Mouse (Mus musculus): Measurements from ENCODE around the gene Clrn3. TPM values are rescaled to one million over a fixed set of nuclear protein-coding genes. Genes with fewer than 3 reads are reported as not detected.

Gene Clrn3
- polyA plus RNA-seq (2012; rRNA removed), result not detected in 2 replicates

DNA sequence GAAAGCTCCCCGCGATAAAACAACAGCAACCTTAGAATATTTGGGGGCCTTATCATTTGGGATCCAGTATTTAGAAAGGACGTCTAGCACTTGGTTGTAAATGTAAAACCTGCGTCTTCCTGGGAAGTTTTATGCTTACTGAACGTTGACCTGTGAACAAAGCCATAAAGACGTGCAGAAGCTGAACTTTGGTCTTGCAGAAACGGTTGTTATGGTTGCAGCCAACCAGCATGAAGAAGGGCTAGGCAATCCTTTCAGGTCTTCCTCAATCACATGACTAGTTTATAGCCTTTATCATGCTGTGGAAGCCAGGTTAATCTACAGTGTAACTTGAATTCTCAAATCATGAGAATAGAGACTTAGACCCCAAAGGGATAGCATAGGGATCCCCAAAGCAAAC, at the start of gene Clrn3:
TSS of gene Clrn3 (minus strand) at position 140 of the 400 bp plus-strand sequence.

DNA sequence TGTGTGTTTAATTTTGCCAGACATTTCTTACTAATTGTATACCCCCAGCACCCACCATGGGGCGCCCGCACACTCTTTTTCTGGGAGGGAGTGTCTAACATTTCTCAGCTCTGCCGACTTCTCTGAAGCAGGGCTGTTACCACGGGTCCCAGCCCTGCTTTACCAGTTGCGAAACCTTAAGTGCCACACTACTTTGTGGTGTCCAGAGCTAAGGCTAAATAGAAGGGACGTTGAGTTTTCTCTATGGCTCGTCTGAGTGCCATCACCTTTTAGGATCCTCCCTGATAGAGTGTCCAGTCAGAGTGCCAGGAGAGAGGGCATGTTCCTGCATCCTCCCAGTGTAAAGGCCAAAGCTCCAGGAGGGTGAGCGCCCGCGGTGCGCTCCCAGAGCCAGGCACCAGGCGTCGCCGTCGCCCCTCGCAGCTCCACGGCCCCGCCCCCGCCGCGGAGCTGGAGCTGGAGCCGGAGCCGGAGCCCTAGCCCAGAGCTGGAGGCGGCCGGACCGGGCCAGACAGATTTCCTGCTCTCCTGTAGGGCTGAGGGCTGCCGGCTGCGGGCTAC, 9.0 kb upstream of the Clrn3 start, which contains the start of gene Ptpre:
TSS of gene Ptpre (plus strand) at position 141 of the 561 bp plus-strand sequence.

Other genes starting within 250 kb of the Clrn3 start
- 0.06 TPM in 1 of 2 replicates, not detected in the other for gene Foxi2, start 118.3 kb downstream of the Clrn3 start, polyA plus RNA-seq (2012; rRNA removed)
- gene Ptpre, start 8.8 kb upstream of the Clrn3 start, polyA plus RNA-seq (2012; rRNA removed), result 7.6 and 7.8 TPM in 2 replicates
- 6.6 and 8.1 TPM in 2 replicates for gene Mki67, start 187.7 kb upstream of the Clrn3 start, polyA plus RNA-seq (2012; rRNA removed)